Mouse (Mus musculus) layer of hippocampus, postnatal 36 days (tissue): ENCODE results near the gene Ube2l3. TPM values are rescaled to one million over a fixed set of nuclear protein-coding genes. Genes with fewer than 3 reads are reported as not detected.

Experiments used
- DNase-seq, 2 experiments: peaks; one replicate each; pipeline ENCODE4 v3.0.0; 2022
- microRNA-seq, 2 experiments: library from miRNA; unstranded; fragments of <30 nt; microRNA quantifications; one replicate each; pipeline ENCODE4 v1.2.0; 2021
- total RNA-seq, 2 experiments: library from RNA; stranded (reverse); gene quantifications; 2 replicates each; pipeline ENCODE4 v1.2.3; 2021

The Ube2l3 gene
- total RNA-seq, 2 experiments from 2014 or later = 157 to 159 TPM

GRCm38 (mm10) chr16:17146772-17147235, 55.6 kb downstream of the Ube2l3 start, which contains the start of gene Ccdc116:
Ccdc116 (minus strand) TSS chr16:17147229.
- DNase-seq = peak; percentile 77 to 80

- no peak for DNase-seq
Observed at GRCm38 (mm10) chr16:17144339-17144738, 58.1 kb downstream of the Ube2l3 start, which contains the start of gene Ydjc. Ydjc (plus strand) TSS chr16:17144621.

- DNase-seq = no peak
Observed at GRCm38 (mm10) chr16:17137355-17137754, 65.1 kb downstream of the Ube2l3 start.

GRCm38 (mm10) chr16:17132906-17133200, 69.6 kb downstream of the Ube2l3 start:
- DNase-seq = no peak

- DNase-seq = peak; percentile 98
Observed at GRCm38 (mm10) chr16:17132089-17132905, 70.2 kb downstream of the Ube2l3 start, which contains the start of gene Sdf2l1. Sdf2l1 (minus strand) TSS chr16:17132383.

GRCm38 (mm10) chr16:17131191-17132088, 71.0 kb downstream of the Ube2l3 start:
- peak; percentile 25 to 30 for DNase-seq

GRCm38 (mm10) chr16:17127292-17127691, 75.2 kb downstream of the Ube2l3 start:
- DNase-seq = no peak

GRCm38 (mm10) chr16:17124871-17125520, 77.5 kb downstream of the Ube2l3 start, which contains the start of gene 2610318N02Rik:
2610318N02Rik (minus strand) TSS chr16:17125167.
- DNase-seq = peak; percentile 44 to 47

GRCm38 (mm10) chr16:17124119-17124870, 78.2 kb downstream of the Ube2l3 start:
- no peak for DNase-seq

- DNase-seq = no peak
Observed at GRCm38 (mm10) chr16:17121569-17121968, 80.9 kb downstream of the Ube2l3 start.

- DNase-seq = no peak
Observed at GRCm38 (mm10) chr16:17117309-17117799, 85.1 kb downstream of the Ube2l3 start.

- peak; percentile 66 to 69 for DNase-seq
Observed at GRCm38 (mm10) chr16:17110771-17111743, 91.4 kb downstream of the Ube2l3 start, which contains the start of gene Ppil2. Ppil2 (minus strand) TSS chr16:17111257.

GRCm38 (mm10) chr16:17104600-17104999, 97.8 kb downstream of the Ube2l3 start:
- DNase-seq = no peak

- DNase-seq = no peak
Observed at GRCm38 (mm10) chr16:17102630-17103220, 99.7 kb downstream of the Ube2l3 start.

Small RNA genes within 50 kb of the gene (microRNA-seq; reads per million reads assigned to microRNA genes)
- gene Mir130b = 52.5 to 63.9 reads per million in 2 experiments
- gene Mir301b = 2.5 to 3.9 reads per million in 2 experiments

Other genes starting within 250 kb of the Ube2l3 start
- 100 to 1,000 TPM; 522 to 529 TPM for gene Mapk1, start 219.3 kb downstream of the Ube2l3 start, total RNA-seq
- 10 to 100 TPM; 35.4 to 38.5 TPM for gene Ypel1, start 133.0 kb downstream of the Ube2l3 start, total RNA-seq
- 100 to 1,000 TPM in 1 of 2 experiments, 10 to 100 TPM in 1; 84.9 to 102 TPM for gene Ppil2, start 91.4 kb downstream of the Ube2l3 start, total RNA-seq
- gene 2610318N02Rik, start 77.5 kb downstream of the Ube2l3 start, total RNA-seq = 1 to 10 TPM in 1 of 2 experiments, under 1 TPM in 1; 0.94 to 1.4 TPM
- gene Sdf2l1, start 70.3 kb downstream of the Ube2l3 start, total RNA-seq = 10 to 100 TPM; 36.6 to 52.7 TPM
- gene Ydjc, start 58.0 kb downstream of the Ube2l3 start, total RNA-seq = 10 to 100 TPM; 27.2 to 29.3 TPM
- 1 to 10 TPM; 1.5 to 1.7 TPM for gene Ccdc116, start 55.4 kb downstream of the Ube2l3 start, total RNA-seq
- gene Rimbp3, start 6.0 kb upstream of the Ube2l3 start, total RNA-seq = 1 to 10 TPM; 3.0 to 3.5 TPM
- 1 to 10 TPM; 4.5 to 5.9 TPM for gene Hic2, start 30.9 kb upstream of the Ube2l3 start, total RNA-seq
- 100 to 1,000 TPM in 1 of 2 experiments, 10 to 100 TPM in 1; 91.2 to 112 TPM for gene Tmem191c, start 73.4 kb upstream of the Ube2l3 start, total RNA-seq
- 1 to 10 TPM in 1 of 2 experiments, under 1 TPM in 1; 0.97 to 1.1 TPM for gene Serpind1, start 128.7 kb upstream of the Ube2l3 start, total RNA-seq
- 10 to 100 TPM; 22.7 to 22.9 TPM for gene Snap29, start 203.3 kb upstream of the Ube2l3 start, total RNA-seq
- gene Pi4ka, start 203.7 kb upstream of the Ube2l3 start, total RNA-seq = 100 to 1,000 TPM; 270 to 271 TPM
- 10 to 100 TPM; 36.7 to 41.0 TPM for gene Crkl, start 249.3 kb upstream of the Ube2l3 start, total RNA-seq